Mouse (Mus musculus) gastrocnemius, adult 2 months (tissue): ENCODE measurements around the gene Tmem120b. TPM values are rescaled to one million over a fixed set of nuclear protein-coding genes. Genes with fewer than 3 reads are reported as not detected.

ENCODE experiments used
- DNase-seq: peaks from one replicate; pipeline ENCODE4 v3.0.0; 2022
- H3K27ac ChIP-seq: fragments of 200-600 bp; 2 replicates; pipeline ENCODE4 v1.8.1; 2022; ENCODE audit warnings: mild to moderate bottlenecking
- H3K4me3 ChIP-seq: fragments of 200-600 bp; 2 replicates; pipeline ENCODE4 v1.8.1; 2022; ENCODE audit warnings: mild to moderate bottlenecking, moderate library complexity
- CTCF ChIP-seq: fragments of 200-600 bp; IDR thresholded peaks from 2 replicates; pipeline ENCODE4 v1.8.1; 2022; ENCODE audit warnings: antibody characterized with exemption, mild to moderate bottlenecking, moderate library complexity
- intact Hi-C: fragments of 180-260 bp; cut with DNase I; formaldehyde crosslinking; loops from one replicate; pipeline ENCODE4 v1.15.1; 2025
- total RNA-seq, 2 experiments: library from RNA; stranded (reverse); gene quantifications; 2 replicates each; pipeline ENCODE4 v1.2.3; 2021

The Tmem120b gene
- total RNA-seq, 2 experiments from 2014 or later, result 19.2 to 23.2 TPM

DNA sequence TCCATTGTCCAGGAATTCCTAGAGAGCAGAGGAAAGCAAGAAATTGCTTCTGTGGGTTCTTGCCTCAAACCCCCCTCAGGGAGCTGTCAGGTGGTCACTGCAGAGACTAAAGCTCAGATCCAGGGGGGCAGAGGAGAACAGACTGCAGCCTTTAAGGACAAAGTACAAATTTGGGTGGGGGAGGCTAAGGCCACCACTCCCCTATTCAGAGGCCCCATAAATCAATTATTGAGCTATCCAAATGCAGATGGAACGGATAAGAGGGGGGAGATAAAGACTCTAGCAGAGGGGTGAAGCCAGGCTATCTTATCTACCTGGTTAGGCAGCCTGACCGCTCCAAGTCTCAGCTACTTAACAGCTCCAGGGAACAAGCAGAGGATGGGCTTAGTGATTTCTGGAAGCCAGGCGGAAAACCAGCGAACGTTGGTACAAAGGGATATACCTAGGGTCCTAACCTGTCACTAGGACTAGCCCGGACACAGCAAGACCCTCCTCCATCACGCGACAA is 66.7 kb downstream of the Tmem120b start:
- Histone ChIP-seq H3K4me3 (peak overlapping the region; percentile 88), H3K27ac (peak overlapping the region; percentile 98)
- no peak for TF ChIP-seq CTCF
- intact Hi-C loops, result no loop called here
- peak; percentile 23 for DNase-seq

DNA sequence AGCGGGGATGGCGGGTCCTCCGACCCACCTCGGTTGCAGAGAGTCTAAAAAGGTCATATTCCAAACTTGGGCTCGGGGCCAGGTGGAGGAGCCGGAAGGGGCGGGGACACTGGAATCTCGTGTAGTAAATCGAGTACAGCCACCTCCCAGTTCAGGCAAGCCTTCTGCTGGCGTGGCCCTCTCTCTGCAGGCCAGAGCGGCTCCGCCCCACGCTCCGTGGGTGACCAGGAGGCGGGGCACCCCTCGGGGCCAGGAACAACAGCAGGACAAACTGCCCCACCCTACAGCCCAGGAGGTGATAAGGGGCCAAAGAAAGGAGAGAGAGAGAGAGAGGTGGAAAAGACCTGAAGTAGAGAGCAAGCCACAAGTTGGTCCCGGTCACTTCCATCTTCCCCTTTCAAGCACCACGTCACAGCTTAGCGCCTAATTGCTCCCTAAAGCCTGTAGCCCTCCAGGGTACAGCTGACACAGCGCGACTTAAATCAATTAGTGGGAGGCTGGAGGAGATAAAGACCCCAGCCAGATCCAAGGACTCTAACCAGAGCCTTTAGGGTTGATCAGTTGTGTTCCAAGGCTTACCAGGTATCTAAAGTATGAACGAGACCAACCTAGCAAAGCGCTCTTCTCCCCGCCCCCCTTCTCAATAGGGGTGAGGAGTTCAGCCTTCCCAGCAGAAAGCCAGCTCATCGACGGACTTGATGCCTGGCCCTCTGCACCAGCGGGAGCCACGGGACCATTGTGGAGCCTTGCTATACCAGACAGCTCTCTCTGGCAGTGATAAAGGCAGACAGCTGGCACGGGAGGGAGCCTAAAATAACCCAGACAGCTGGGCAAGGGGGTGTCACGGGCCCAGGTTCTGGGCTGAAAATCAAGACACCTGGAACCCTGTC is 67.5 kb downstream of the Tmem120b start:
- peak overlapping the region; percentile 88 for H3K4me3 ChIP-seq
- H3K27ac ChIP-seq, result peak overlapping the region; percentile 98
- intact Hi-C loops, result no loop called here
- peak; percentile 97 for DNase-seq
- peak; percentile 26; the same call in 1 of the 2 replicates for TF ChIP-seq CTCF

DNA sequence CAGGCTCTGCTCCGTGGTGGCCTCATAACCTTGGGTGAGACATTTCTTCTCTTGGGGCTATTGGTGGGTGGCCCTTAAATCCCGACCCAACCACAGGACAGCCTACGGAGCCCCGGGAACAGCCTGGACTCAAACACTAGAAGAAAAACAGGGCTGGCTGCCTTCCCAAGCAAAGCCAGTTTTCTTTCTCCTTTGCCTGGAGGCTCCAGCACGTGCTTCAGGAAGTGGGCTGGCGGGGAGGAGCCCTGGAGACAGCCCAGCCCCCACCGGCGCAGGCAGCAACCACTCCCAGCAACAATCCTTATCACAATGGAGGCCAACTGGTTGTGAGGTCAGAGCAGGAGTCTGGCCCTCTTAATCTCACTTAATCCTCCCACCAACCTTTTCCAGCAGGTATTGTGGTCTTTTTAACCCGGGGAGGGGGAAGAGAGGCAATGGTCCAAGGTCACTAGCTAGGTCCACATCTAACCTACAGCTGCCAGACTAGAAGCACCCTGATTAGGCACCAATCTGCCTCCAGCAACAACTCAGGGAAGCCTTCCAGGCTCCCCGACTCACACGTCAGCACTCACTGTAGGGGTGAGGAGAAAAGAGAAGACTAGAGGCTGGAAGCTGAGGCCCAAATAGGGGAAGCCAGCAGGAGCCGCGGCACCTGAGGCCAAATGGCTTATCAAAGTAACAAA is 68.3 kb downstream of the Tmem120b start:
- DNase-seq, result peak; percentile 94
- TF ChIP-seq CTCF, result no peak
- intact Hi-C loops, result no loop called here

GRCm38 (mm10) chr5:123137044-123137909 is 69.1 kb downstream of the Tmem120b start:
- no peak for TF ChIP-seq CTCF
- Histone ChIP-seq H3K4me3 (peak overlapping the region; percentile 88), H3K27ac (peak overlapping the region; percentile 98)
- peak; percentile 96 for DNase-seq
- intact Hi-C loops, result no loop called here

More for the DNA sequence above, 68.3 kb downstream of the Tmem120b start:
- Histone ChIP-seq H3K27ac (peak overlapping the region; percentile 98), H3K4me3 (peak overlapping the region; percentile 88)

DNA sequence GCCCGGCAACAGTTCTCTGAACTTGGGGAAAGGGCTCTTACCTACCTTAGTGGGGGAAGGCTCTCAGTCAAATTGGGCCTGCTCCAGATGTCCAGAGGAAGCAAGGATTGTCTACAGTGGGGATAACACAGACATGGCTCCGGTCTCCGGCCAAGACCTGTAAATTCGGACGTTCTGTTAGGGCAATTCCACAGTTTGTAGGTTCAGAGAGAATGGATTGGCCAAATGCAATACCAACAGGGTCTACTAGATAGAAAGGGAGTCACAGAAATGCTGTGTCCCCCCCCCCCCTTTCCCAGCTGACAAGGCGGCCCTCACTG is 69.7 kb downstream of the Tmem120b start:
- Histone ChIP-seq H3K27ac (peak overlapping the region; percentile 98), H3K4me3 (peak overlapping the region; percentile 88)
- intact Hi-C loops, result no loop called here
- DNase-seq, result no peak
- TF ChIP-seq CTCF, result no peak

- peak overlapping the region; percentile 88 for H3K4me3 ChIP-seq
- DNase-seq, result peak; percentile 86
- TF ChIP-seq CTCF, result no peak; the same call in 1 of the 2 replicates
- intact Hi-C loops, result no loop called here
- H3K27ac ChIP-seq, result peak overlapping the region; percentile 98
These were observed 70.2 kb downstream of the Tmem120b start for GRCm38 (mm10) chr5:123138230-123138911.

DNA sequence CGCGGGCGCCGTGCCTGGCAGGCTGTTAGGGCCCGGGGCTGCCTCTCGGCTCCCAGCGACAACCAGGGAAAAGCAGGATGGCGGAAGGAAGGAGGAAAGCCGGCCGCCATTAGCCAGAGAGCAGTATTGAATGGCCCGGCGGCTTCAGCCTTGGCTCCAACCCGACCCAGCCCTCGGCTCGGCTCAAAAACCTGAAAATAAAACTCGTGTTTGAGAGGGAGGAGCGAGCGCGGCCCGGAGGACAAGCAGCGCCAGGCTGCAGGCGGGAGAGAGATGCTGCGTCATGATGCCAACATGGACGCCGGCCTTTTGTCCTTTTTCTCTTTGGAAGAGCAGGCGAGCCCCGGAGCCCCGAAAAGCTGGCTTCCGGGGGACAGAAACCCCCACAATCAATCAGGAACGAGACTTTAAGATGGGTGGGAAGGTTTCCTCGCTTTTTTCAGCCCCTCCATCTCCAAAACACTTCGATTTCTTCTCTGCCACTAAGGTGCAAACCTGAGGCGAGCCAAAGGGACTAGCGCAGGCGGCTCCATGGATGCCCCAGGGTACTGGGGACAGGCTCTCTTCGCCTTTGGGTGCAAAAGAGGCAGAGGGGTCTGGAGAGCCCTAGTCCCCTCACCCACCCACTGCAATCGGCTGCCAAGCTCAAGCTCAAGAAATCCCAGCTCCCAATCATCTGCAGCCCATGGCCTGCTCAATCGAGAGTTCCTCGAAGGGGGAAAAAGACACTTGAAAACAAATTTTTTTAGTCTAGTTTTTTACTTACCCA is 70.9 kb downstream of the Tmem120b start:
- peak overlapping the region; percentile 88 for H3K4me3 ChIP-seq
- intact Hi-C loops, result no loop called here
- TF ChIP-seq CTCF, result no peak

DNA sequence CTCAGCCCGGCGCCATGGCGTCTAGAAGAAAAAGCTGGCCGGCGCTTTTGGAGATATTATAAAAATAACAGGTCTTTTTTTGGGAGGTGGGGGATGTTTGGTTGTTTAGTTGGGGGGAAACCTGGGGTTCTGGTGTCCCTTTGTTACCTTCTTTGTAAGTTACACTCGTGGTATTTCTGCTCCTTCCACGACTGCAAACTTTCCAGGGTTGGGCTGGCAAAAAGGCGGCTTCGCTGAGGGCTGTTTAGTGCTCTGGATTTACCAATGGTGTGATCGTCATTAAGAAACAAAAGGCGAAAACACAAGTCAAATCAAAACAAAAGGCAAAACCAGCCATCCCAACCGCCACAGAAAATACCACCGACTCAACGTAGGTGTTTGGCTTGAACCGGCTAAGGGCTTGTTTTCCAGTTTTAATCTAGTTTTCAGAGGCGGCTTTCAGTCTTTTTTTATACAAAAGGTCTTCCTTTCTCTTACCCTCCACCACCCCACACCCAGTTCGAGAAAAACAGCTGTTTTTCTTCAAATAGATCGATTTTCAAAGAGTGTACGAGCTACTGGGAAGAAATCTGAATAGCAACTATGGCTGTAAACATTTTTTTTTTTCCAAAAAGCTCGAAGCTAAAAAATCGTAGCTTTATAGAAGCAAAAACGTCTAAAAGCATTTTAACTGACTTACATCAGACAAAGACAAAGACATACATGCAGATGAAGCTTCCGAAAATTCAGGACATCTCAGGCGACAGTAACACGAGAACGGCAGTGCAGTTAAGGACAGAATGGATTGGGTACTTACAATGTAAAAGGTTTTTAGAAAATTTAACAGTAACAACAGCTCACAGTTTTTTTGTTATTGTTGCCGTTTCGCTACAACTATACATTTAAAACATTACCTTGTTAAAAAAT is 71.8 kb downstream of the Tmem120b start:
- Histone ChIP-seq H3K27ac (peak overlapping the region; percentile 98), H3K4me3 (peak overlapping the region; percentile 88)
- intact Hi-C loops, result no loop called here
- DNase-seq, result peak; percentile 42
- no peak for TF ChIP-seq CTCF

More for the DNA sequence above, 70.9 kb downstream of the Tmem120b start:
- DNase-seq, result peak; percentile 94
- H3K27ac ChIP-seq, result peak overlapping the region; percentile 98

DNA sequence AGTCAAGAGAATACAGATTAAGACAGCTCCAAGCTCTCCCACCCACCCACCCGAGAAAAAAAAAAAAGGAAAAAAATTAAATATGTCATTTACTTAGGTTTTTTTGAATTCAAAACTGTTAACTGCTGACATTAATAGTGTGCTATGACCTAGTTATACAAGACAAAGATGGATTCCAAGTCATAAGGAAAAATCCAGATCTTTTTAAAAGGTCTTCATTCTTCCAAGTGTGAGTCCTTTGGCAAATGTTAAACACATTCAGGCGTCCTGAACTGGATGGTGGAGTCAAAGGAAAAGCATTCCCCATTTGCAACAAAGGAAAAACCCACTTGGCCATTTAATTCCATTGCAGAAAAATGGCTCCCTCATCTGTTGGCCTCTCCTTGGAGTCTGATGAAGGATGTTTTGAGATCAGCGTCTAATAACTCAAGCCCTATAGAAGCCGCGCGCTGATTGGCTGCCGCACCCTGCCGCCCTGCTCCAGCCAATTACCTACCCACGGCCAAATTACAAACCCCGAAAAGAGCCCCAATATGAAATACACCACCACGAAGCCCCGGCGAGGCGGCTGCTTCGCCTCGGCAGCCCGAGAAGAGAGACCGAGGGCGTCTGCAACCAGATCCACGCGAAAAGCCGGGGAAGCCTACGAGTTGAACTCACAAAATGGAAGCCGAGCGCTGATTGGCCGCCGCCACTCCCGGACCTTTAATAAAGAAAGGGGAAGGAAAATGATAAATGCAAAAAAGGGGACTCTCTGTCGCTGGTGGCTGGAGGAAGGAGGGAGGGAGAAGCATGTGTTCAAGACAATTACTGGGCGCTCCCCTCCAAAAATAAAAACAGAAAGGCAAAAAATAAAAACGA is 72.7 kb downstream of the Tmem120b start:
- no peak for TF ChIP-seq CTCF
- peak; percentile 94 for DNase-seq
- intact Hi-C loops, result no loop called here
- peak overlapping the region; percentile 88 for H3K4me3 ChIP-seq
- peak overlapping the region; percentile 98 for H3K27ac ChIP-seq
